Mouse (Mus musculus): Measurements from ENCODE around the gene Bmp6. TPM values are rescaled to one million over a fixed set of nuclear protein-coding genes. Genes with fewer than 3 reads are reported as not detected.

Bmp6 gene
- polyA plus RNA-seq, 1 experiment: 15.6 TPM

GRCm38 (mm10) chr13:38544769-38545445 is 200.0 kb downstream of the Bmp6 start:
- no peak for DNase-seq (ENCODE audit: low read depth)

- no peak for DNase-seq (ENCODE audit: low read depth)
These were observed 200.6 kb downstream of the Bmp6 start for GRCm38 (mm10) chr13:38545460-38545859.

- no peak for DNase-seq (ENCODE audit: low read depth)
These were observed 201.8 kb downstream of the Bmp6 start for GRCm38 (mm10) chr13:38546754-38547153.

- DNase-seq (ENCODE audit: low read depth): no peak
These were observed 202.8 kb downstream of the Bmp6 start for GRCm38 (mm10) chr13:38547717-38548116.

GRCm38 (mm10) chr13:38548681-38549080 is 203.8 kb downstream of the Bmp6 start:
- DNase-seq (ENCODE audit: low read depth): no peak

Other genes with a start within 250 kb of the Bmp6 start
- gene Dsp, start 193.8 kb upstream of the Bmp6 start, polyA plus RNA-seq (2012; rRNA removed): 11.0 and 24.2 TPM in 2 replicates
- gene Snrnp48, start 140.2 kb upstream of the Bmp6 start, polyA plus RNA-seq (2012; rRNA removed): 24.6 and 28.9 TPM in 2 replicates
- 119 and 162 TPM in 2 replicates for gene Txndc5, start 183.7 kb downstream of the Bmp6 start, polyA plus RNA-seq (2012; rRNA removed)